Mouse (Mus musculus): Measurements from ENCODE around the gene Plac9a. TPM values are rescaled to one million over a fixed set of nuclear protein-coding genes. Genes with fewer than 3 reads are reported as not detected.

Gene Plac9a
- polyA plus RNA-seq, 1 experiment = not detected

- Histone ChIP-seq H3K4me3 (ENCODE audit: control insufficient read depth, insufficient read depth, low read length) (no peak overlapping the region), H3K36me3 (ENCODE audit: control insufficient read depth, insufficient read depth, low read length) (no peaks in the 10 kb centered on the region), H3K27me3 (ENCODE audit: control insufficient read depth, insufficient read depth, low read length) (no peaks in the 10 kb centered on the region), H3K27ac (ENCODE audit: control insufficient read depth, insufficient read depth, low read length) (no peak overlapping the region), H3K4me1 (replicated peaks; ENCODE audit: control insufficient read depth, insufficient read depth, low read length) (peaks cover 4% of the 10 kb centered on the region; the same call in 1 of the 2 replicates)
- TF ChIP-seq CTCF (IDR thresholded peaks at IDR 0.05; ENCODE audit: borderline replicate concordance, control insufficient read depth, extremely low read depth, insufficient read depth, low read length, poor library complexity) = no peak
- TF ChIP-seq POLR2A (IDR thresholded peaks at IDR 0.05; ENCODE audit: control insufficient read depth, extremely low read depth, insufficient read depth, low read length, poor library complexity) = no peak
- 86% methylated on average over 6 of the region's 6 CpGs for WGBS
- no peak for DNase-seq
Observed at GRCm38 (mm10) chr14:25867834-25868233, 35.1 kb downstream of the Plac9a start.

GRCm38 (mm10) chr14:25866832-25867231 is 36.1 kb downstream of the Plac9a start:
- H3K27me3 ChIP-seq (ENCODE audit: control insufficient read depth, insufficient read depth, low read length) = no peaks in the 10 kb centered on the region
- H3K4me1 ChIP-seq (replicated peaks; ENCODE audit: control insufficient read depth, insufficient read depth, low read length) = peaks cover 7% of the 10 kb centered on the region
- WGBS = 94% methylated on average over 11 of the region's 11 CpGs
- DNase-seq = no peak
- H3K4me3 ChIP-seq (ENCODE audit: control insufficient read depth, insufficient read depth, low read length) = no peak overlapping the region
- no peak overlapping the region for H3K27ac ChIP-seq (ENCODE audit: control insufficient read depth, insufficient read depth, low read length)
- TF ChIP-seq CTCF (IDR thresholded peaks at IDR 0.05; ENCODE audit: borderline replicate concordance, control insufficient read depth, extremely low read depth, insufficient read depth, low read length, poor library complexity) = no peak
- TF ChIP-seq POLR2A (IDR thresholded peaks at IDR 0.05; ENCODE audit: control insufficient read depth, extremely low read depth, insufficient read depth, low read length, poor library complexity) = no peak
- no peaks in the 10 kb centered on the region for H3K36me3 ChIP-seq (ENCODE audit: control insufficient read depth, insufficient read depth, low read length)

DNA sequence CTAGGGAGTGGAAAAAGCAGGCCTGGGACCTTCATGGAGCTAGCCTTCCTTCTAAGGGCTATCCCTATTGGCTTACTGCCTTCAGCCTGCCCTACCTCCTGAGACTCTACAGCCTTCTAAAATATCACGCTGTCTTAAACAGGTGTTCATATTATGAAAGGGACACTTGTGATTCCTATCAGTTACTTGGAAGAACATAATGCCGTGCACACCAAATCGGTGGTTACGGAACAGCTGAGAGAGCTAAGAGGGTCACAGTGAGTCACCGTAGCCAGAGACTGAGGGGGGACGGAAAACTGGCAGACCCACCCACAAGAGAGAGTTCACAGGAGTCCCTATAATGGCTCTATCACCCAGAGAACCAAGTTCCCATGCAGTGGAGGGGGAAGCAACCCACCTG is 36.5 kb downstream of the Plac9a start:
- no peak for DNase-seq
- H3K27ac ChIP-seq (ENCODE audit: control insufficient read depth, insufficient read depth, low read length) = no peak overlapping the region
- WGBS = 75% methylated on average over 6 of the region's 6 CpGs
- H3K4me3 ChIP-seq (ENCODE audit: control insufficient read depth, insufficient read depth, low read length) = no peak overlapping the region
- peaks cover 10% of the 10 kb centered on the region for H3K4me1 ChIP-seq (replicated peaks; ENCODE audit: control insufficient read depth, insufficient read depth, low read length)
- TF ChIP-seq CTCF (IDR thresholded peaks at IDR 0.05; ENCODE audit: borderline replicate concordance, control insufficient read depth, extremely low read depth, insufficient read depth, low read length, poor library complexity) = no peak
- no peak for TF ChIP-seq POLR2A (IDR thresholded peaks at IDR 0.05; ENCODE audit: control insufficient read depth, extremely low read depth, insufficient read depth, low read length, poor library complexity)
- H3K36me3 ChIP-seq (ENCODE audit: control insufficient read depth, insufficient read depth, low read length) = no peaks in the 10 kb centered on the region
- H3K27me3 ChIP-seq (ENCODE audit: control insufficient read depth, insufficient read depth, low read length) = no peaks in the 10 kb centered on the region

DNA sequence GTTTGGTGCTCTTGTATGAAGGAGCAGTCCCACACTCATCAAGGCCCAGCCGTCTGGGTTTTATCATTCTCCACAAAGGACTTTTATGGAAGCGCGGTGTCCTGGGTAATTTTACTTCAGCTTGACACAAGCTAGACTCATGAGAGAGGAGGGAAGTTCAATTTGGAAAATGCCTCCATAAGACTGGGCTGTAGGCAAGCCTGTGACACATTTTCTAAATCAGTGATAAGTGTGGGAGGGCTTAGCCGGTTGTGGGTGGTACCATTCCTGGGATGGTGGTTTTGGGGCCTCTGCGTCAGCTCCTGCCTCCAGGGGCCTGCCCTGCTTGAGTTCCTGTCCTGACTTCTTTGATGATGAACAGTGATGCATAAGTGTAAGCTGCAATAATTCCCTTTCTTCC is 37.6 kb downstream of the Plac9a start:
- Histone ChIP-seq H3K4me3 (ENCODE audit: control insufficient read depth, insufficient read depth, low read length) (no peak overlapping the region), H3K36me3 (ENCODE audit: control insufficient read depth, insufficient read depth, low read length) (no peaks in the 10 kb centered on the region), H3K4me1 (replicated peaks; ENCODE audit: control insufficient read depth, insufficient read depth, low read length) (peaks cover 10% of the 10 kb centered on the region), H3K27ac (ENCODE audit: control insufficient read depth, insufficient read depth, low read length) (no peak overlapping the region), H3K27me3 (ENCODE audit: control insufficient read depth, insufficient read depth, low read length) (no peaks in the 10 kb centered on the region)
- WGBS = 95% methylated on average over 5 of the region's 5 CpGs
- TF ChIP-seq POLR2A (IDR thresholded peaks at IDR 0.05; ENCODE audit: control insufficient read depth, extremely low read depth, insufficient read depth, low read length, poor library complexity) (no peak), CTCF (IDR thresholded peaks at IDR 0.05; ENCODE audit: borderline replicate concordance, control insufficient read depth, extremely low read depth, insufficient read depth, low read length, poor library complexity) (no peak)
- no peak for DNase-seq

- Histone ChIP-seq H3K4me3 (ENCODE audit: control insufficient read depth, insufficient read depth, low read length) (no peak overlapping the region), H3K36me3 (ENCODE audit: control insufficient read depth, insufficient read depth, low read length) (no peaks in the 10 kb centered on the region), H3K27me3 (ENCODE audit: control insufficient read depth, insufficient read depth, low read length) (no peaks in the 10 kb centered on the region), H3K27ac (ENCODE audit: control insufficient read depth, insufficient read depth, low read length) (no peak overlapping the region), H3K4me1 (replicated peaks; ENCODE audit: control insufficient read depth, insufficient read depth, low read length) (peaks cover 10% of the 10 kb centered on the region)
- TF ChIP-seq CTCF (IDR thresholded peaks at IDR 0.05; ENCODE audit: borderline replicate concordance, control insufficient read depth, extremely low read depth, insufficient read depth, low read length, poor library complexity) (no peak), POLR2A (IDR thresholded peaks at IDR 0.05; ENCODE audit: control insufficient read depth, extremely low read depth, insufficient read depth, low read length, poor library complexity) (no peak)
- no peak for DNase-seq
- WGBS = 63% methylated on average over 2 of the region's 2 CpGs
Observed at GRCm38 (mm10) chr14:25863721-25864120, 39.2 kb downstream of the Plac9a start.

DNA sequence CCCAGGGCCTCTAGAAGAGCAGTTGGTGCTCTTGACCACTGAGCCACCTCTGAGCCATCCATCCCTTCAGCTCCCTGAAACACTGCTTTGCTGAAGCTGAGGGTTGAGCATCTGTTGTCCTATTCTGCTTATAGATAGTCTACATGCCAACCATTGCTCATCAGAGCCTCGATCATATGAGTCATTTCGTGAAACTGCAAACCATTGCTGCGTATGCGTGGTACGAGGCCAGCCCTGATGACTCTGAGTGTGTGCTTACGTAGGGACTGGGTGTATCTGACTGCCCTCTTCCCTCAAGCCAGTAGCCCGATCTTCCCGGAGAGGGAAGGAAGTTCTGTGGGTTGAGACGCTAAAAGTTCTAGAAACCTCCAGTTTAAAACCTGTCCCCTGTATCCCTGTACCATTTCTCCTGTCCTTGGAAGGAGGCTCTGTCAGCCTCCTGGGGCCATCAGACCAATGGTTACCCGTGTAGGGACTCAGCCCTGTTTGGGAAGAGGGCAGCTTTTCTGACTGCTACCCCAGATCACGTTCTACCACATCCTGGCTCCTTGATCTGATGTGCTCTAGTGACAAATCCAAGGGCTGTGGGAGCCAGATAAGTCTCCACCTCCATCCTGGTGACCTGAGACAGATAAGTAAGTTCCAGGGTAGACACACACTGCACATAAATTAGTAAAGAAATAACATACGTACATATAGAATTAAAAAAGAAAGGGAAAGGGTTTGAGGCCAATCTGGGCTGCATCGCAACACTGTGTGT is 40.9 kb downstream of the Plac9a start:
- TF ChIP-seq CTCF (IDR thresholded peaks at IDR 0.05; ENCODE audit: borderline replicate concordance, control insufficient read depth, extremely low read depth, insufficient read depth, low read length, poor library complexity) (no peak), POLR2A (IDR thresholded peaks at IDR 0.05; ENCODE audit: control insufficient read depth, extremely low read depth, insufficient read depth, low read length, poor library complexity) (no peak)
- Histone ChIP-seq H3K4me1 (replicated peaks; ENCODE audit: control insufficient read depth, insufficient read depth, low read length) (peaks cover 25% of the 10 kb centered on the region), H3K27ac (ENCODE audit: control insufficient read depth, insufficient read depth, low read length) (no peak overlapping the region), H3K36me3 (ENCODE audit: control insufficient read depth, insufficient read depth, low read length) (no peaks in the 10 kb centered on the region), H3K4me3 (ENCODE audit: control insufficient read depth, insufficient read depth, low read length) (no peak overlapping the region), H3K27me3 (ENCODE audit: control insufficient read depth, insufficient read depth, low read length) (no peaks in the 10 kb centered on the region)
- DNase-seq = no peak
- 46% methylated on average over 13 of the region's 13 CpGs for WGBS

All from thymus, adult 2 months (tissue).